Mouse (Mus musculus) cerebellum, adult 8-10 months (tissue): ENCODE results near the gene Tmem170.

Source experiments
- DNase-seq: peaks from one replicate; pipeline ENCODE4 v3.0.0; 2022

Gene Tmem170

GRCm38 (mm10) chr8:111876355-111876948 lies at the start of gene Tmem170:
Tmem170 (minus strand) TSS chr8:111876750.
- DNase-seq, result peak; percentile 99

- no peak for DNase-seq
These were observed 48.4 kb upstream of the Tmem170 start for GRCm38 (mm10) chr8:111924976-111925375.

GRCm38 (mm10) chr8:111923383-111923804 lies 46.8 kb upstream of the Tmem170 start:
- DNase-seq, result peak; percentile 79

- DNase-seq, result no peak
These were observed 44.4 kb upstream of the Tmem170 start for GRCm38 (mm10) chr8:111920971-111921370.

GRCm38 (mm10) chr8:111919663-111920062 lies 43.1 kb upstream of the Tmem170 start:
- no peak for DNase-seq

- DNase-seq, result no peak
These were observed 36.4 kb upstream of the Tmem170 start for GRCm38 (mm10) chr8:111912860-111913432.

- DNase-seq, result no peak
These were observed 35.0 kb upstream of the Tmem170 start for GRCm38 (mm10) chr8:111911572-111911971.

GRCm38 (mm10) chr8:111909621-111910450 lies 33.3 kb upstream of the Tmem170 start, which contains the start of gene Chst5:
Chst5 (minus strand) TSS chr8:111910447.
- peak; percentile 50 for DNase-seq

- DNase-seq, result no peak
These were observed 29.1 kb upstream of the Tmem170 start for GRCm38 (mm10) chr8:111905500-111906121.

- no peak for DNase-seq
These were observed 25.5 kb upstream of the Tmem170 start for GRCm38 (mm10) chr8:111902080-111902479.

- DNase-seq, result no peak
These were observed 22.0 kb upstream of the Tmem170 start for GRCm38 (mm10) chr8:111898586-111898985.

GRCm38 (mm10) chr8:111894955-111895354 lies 18.4 kb upstream of the Tmem170 start:
- no peak for DNase-seq

- DNase-seq, result no peak
These were observed 16.1 kb upstream of the Tmem170 start for GRCm38 (mm10) chr8:111892615-111893014.

- no peak for DNase-seq
These were observed 15.4 kb upstream of the Tmem170 start for GRCm38 (mm10) chr8:111891983-111892382.

- DNase-seq, result no peak
These were observed 14.4 kb upstream of the Tmem170 start for GRCm38 (mm10) chr8:111890911-111891303.

GRCm38 (mm10) chr8:111889931-111890910 lies 13.7 kb upstream of the Tmem170 start:
- DNase-seq, result peak; percentile 55

GRCm38 (mm10) chr8:111888091-111888650 lies 11.6 kb upstream of the Tmem170 start:
- no peak for DNase-seq

- no peak for DNase-seq
These were observed 10.9 kb upstream of the Tmem170 start for GRCm38 (mm10) chr8:111887479-111887878.

- DNase-seq, result no peak
These were observed 7.1 kb upstream of the Tmem170 start for GRCm38 (mm10) chr8:111883615-111884014.

- DNase-seq, result peak; percentile 58
These were observed 5.0 kb upstream of the Tmem170 start for GRCm38 (mm10) chr8:111881591-111881990.

- DNase-seq, result no peak
These were observed 1.2 kb upstream of the Tmem170 start for GRCm38 (mm10) chr8:111877711-111878110.

GRCm38 (mm10) chr8:111875758-111876157 lies 792 bp downstream of the Tmem170 start:
- DNase-seq, result no peak
